Mouse (Mus musculus): ENCODE data around the gene Hspbp1. TPM values are rescaled to one million over a fixed set of nuclear protein-coding genes. Genes with fewer than 3 reads are reported as not detected.
A peak's percentile ranks its signal among the peaks of the same experiment; 100 is the strongest.

Hspbp1 gene
- 10 to 100 TPM; 28.4 to 36.3 (median 33.5) TPM for total RNA-seq (2022)

DNA sequence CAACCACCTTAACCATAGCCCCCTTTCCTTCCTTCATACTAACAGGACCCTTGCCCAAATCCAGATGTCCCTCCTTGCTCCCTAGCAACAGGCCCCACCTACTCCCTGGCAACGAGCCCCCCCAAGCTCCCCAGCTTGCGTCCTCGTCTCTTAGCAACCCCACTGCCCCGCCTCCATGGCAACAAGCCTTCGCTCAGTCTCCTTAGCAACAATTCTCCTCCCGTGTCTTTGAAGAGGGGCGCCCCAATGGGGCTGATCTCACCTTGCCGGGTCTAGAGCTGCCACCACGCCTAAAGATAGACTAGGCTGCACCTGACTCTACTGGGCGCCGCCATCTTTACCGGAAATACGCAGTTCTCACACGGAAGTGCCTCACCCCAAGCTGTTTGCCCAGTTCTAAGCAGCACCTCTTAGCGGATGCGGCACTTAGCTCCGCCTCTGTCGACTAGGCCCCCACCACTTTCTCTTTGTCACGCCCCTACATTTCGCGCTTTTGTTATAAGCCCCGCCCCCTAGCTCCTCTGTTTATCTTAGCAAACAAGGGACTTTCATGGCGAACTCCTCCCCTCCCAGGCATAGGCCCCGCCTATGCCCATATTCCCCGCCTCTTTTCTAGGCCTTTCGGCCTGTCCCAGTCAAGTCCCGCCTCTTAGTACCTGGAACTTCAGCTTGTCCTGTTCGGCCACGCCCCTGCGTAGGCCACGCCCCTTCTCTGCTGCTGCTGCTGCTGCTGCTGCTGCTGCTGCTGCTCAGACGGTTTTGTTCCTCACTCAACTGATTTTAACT, at the start of gene Hspbp1:
Gene Hspbp1 (minus strand): TSS at position 437 of the 786 bp plus-strand sequence.
- peak; percentile 96 for DNase-seq (ENCODE audit: low spot score)

GRCm38 (mm10) chr7:4732968-4733392, 48.1 kb upstream of the Hspbp1 start:
- no peak for DNase-seq (ENCODE audit: low spot score)

- DNase-seq (ENCODE audit: low spot score) = no peak
Measured at GRCm38 (mm10) chr7:4731090-4731489, 46.2 kb upstream of the Hspbp1 start.

GRCm38 (mm10) chr7:4725169-4725568, 40.3 kb upstream of the Hspbp1 start, which contains the start of gene Tmem150b:
Gene Tmem150b (minus strand): TSS chr7:4725249.
- no peak for DNase-seq (ENCODE audit: low spot score)

DNA sequence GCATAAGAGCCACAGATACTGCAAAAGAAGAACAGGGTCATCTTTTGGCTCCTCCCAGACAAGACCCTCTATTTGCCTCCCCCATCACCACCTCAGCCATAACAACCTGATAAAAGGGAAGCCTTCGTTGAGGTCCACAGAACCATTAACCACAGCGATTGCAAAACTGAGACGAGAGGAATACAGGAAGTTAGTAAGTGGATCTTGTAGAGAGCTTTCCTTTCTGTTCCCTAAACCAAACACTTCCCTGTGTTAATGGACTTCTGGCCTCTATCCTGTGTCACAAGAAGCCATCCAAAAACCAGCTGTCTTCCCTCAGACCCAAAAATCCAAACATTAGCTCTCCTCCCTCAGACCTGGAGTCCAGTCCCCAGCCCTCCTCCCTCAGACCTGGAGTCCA, 39.5 kb upstream of the Hspbp1 start:
- peak; percentile 20 for DNase-seq (ENCODE audit: low spot score)

GRCm38 (mm10) chr7:4723508-4723907, 38.6 kb upstream of the Hspbp1 start:
- DNase-seq (ENCODE audit: low spot score) = no peak

GRCm38 (mm10) chr7:4719276-4719675, 34.4 kb upstream of the Hspbp1 start:
- DNase-seq (ENCODE audit: low spot score) = no peak

DNA sequence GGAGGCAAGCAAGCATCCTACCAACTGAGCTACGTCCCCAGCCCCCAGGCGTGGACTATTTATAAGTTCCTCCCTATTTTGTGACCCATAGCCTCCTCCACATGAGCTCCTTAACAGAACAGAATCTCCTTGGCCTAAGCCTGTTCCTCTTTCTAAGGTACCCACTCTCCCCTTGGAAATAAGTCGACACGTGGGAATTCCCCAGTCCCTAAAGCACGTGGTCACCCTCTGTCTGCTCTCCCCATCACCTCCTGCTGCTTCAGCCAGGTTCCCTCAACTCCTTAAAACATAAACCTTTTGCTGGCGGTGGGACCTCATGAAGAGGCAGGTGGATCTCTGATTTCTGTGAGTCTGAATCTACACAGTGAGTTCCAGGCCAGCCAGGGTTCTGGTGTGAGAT, 32.1 kb upstream of the Hspbp1 start:
- no peak for DNase-seq (ENCODE audit: low spot score)

DNA sequence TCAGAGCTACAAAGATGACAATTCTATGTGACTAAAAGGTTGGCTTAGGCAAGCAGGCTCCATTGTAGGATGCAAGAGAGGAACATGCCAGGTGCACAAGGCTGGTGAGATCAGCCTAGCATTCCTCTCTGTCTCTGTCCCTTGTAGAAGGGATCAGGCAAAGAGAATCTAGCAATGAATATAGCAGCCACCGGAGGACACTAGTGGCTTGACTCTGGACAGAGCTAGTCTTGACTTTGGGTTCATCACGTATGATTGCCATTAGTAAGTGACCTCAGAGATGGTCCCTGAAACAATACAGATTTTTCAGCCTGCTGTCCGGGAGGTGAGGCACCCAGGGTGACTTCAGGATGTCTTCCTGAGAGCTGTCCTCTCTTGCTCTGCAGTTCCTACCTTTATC, 27.7 kb upstream of the Hspbp1 start:
- no peak for DNase-seq (ENCODE audit: low spot score)

- no peak for DNase-seq (ENCODE audit: low spot score)
Measured at GRCm38 (mm10) chr7:4705098-4705497, 20.2 kb upstream of the Hspbp1 start.

DNA sequence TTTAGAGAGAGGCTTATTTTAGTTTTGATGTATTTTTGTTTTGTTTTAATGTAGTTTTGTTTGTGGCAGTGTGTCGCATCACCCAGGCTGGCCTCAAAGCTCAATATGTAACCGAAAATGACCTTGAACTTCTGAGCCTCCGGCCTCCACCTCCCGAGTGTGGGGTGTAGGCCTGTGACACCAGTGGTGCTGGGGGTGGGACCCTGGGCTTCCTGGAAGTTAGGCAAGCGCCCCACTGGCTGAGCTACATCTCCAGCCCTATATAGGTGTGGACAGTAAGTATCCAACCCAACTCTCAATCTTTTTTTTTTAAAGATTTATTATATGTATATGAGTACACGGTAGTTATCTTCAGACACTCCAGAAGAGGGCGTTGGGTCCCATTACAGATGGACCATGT, 18.3 kb upstream of the Hspbp1 start:
- DNase-seq (ENCODE audit: low spot score) = no peak

DNA sequence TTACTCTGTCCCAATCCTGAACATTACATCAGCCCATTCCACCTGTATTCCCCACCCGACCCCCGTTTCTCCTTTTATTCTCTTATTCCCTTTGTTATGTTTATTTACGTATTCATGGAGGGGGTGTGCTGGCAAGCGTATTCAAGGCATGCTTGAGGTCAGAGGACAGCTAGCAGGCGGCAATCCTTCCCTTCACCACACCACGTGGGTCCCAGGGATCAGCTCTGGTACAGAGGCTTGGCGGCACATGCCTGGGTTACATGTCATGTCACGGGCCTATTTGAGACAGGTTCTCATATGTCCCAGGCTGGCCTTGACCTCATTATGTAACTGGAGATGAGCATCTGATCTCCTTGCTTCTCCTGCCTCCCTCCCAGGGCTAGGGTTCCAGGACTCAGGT, 17.5 kb upstream of the Hspbp1 start:
- DNase-seq (ENCODE audit: low spot score) = no peak

DNA sequence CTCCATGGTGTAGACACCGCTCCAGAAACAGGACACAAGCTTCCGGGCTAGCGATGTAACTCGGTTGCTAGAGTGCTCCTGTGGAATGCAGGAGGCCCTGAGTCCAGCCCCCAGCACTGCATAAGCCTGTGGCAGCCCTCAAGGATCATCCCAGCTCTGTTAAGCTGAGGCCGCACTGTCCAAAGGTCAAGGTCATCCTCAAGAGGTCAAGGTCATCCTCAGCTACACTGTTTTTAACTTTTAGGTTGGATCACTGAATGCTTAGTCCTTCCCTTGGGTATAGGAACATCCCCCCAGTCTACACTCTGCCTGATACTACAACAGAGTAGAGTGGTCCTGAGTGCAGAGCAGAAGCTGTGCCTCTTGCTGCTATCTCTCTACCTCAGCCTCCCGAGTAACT, 8.1 kb upstream of the Hspbp1 start:
- DNase-seq (ENCODE audit: low spot score) = no peak

DNA sequence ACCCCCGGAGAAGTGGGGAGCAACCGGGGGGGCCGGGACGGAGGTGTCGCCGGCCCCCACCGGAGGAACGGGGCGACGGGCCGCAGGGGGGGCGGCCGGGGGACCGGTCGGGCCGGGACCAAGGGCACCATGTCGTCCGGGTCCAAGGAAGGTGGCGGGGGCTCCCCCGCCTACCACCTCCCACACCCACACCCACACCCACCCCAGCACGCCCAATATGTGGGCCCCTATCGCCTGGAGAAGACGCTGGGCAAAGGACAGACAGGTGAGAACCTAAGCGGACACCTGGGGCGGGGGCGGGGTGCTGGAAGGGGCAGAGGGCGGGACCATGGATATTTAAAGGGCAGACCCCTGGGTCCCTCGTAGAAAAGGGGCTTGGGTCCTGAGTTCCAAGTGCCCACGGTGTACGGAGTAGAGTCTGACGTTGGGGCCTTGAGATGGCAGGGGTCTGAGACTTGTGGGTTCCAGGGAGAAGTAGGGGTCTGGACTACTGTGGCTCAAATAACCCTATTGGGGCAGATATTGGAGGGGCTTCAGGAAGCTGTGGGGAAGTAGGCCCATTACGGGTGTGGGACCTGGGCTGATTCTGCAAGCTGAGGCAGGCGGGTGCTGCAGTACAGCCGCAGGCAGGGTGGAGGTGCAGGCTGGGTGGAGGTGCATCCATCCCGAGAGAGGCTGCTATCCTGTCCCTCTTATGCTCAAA, 6.2 kb upstream of the Hspbp1 start:
- no peak for DNase-seq (ENCODE audit: low spot score)

DNA sequence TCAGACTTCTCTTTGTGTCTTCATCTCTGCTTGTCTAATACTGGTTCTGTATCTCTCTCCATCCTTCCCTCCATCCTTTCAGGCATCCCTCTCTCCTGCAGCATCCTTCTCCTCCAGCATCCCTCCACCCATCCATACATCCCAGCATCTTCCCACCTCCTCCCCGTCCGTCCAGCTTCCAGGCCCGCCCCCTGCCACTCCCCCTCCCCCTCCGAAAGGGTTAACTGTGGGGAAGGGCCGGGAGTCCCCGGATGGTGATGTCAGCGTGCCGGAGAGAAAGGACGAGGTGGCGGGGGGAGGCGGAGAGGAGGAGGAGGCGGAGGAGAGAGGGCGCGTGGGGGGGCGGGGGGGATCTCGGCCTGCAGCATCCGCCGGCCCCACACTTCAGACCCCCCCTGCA, 5.5 kb upstream of the Hspbp1 start, which contains the start of gene Brsk1:
Gene Brsk1 (plus strand): TSS at position 218 of the 400 bp plus-strand sequence.
- DNase-seq (ENCODE audit: low spot score) = no peak

- DNase-seq (ENCODE audit: low spot score) = no peak
Measured at GRCm38 (mm10) chr7:4684203-4684602, 665 bp downstream of the Hspbp1 start.

DNA sequence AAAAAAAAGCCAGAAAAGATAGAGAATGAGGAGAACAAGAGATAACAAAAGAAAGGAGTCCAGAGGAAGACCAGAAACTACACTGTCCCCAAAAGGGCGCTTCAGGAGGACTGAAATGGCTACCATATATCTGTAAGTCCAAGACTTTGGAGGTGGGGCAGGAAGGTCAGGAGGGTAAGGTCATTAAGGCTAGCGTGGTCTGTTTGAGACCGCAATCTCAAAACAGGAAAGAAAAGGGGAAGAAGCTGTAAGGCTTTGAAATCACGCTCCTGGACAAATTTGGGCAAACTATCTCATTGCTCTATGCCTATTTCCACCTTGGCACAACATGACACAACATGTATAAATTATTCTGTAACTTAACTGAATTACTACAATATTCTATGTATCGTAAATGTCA, 1.6 kb downstream of the Hspbp1 start:
- no peak for DNase-seq (ENCODE audit: low spot score)

GRCm38 (mm10) chr7:4675200-4675599, 9.7 kb downstream of the Hspbp1 start:
- no peak for DNase-seq (ENCODE audit: low spot score)

DNA sequence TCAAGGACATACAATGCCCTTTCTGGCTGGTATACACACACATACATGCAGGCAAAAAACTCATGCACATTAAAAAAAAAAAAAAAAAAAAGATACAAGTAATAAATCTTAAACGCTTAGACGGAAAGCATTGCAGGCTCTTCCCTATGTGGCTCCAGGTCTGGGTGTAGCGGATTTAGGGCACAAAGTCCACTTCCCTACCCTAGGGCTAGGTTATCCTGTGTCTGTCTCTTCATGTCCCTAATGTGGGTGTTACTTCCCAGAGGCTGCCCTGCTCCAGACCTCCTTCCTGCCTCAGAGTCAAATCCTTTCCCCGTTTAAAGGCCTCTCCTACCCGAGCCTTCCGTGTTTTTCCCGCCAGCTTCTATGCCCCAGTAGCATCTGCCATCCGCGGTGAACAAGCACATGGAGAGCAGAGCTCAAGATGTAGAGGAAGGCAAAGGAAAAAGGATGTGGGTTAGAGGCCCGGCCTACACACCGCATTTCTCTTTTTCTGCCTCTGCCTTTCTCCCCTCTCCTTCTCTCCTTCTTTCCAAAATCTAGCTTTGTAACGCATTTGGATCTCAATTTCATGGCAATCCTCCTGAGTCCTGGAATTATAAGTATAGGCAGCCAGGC, 10.6 kb downstream of the Hspbp1 start:
- DNase-seq (ENCODE audit: low spot score) = no peak

GRCm38 (mm10) chr7:4671956-4672355, 12.9 kb downstream of the Hspbp1 start:
- no peak for DNase-seq (ENCODE audit: low spot score)

- no peak for DNase-seq (ENCODE audit: low spot score)
Measured at GRCm38 (mm10) chr7:4670655-4671255, 14.1 kb downstream of the Hspbp1 start.

- no peak for DNase-seq (ENCODE audit: low spot score)
Measured at GRCm38 (mm10) chr7:4669156-4669555, 15.7 kb downstream of the Hspbp1 start.
